Mouse (Mus musculus) frontal cortex, postnatal 10 days (tissue): Measurements from ENCODE around the gene Jag2.

Experiments
- DNase-seq, 2 experiments: peaks; one replicate each; pipeline ENCODE4 v3.0.0; 2022; ENCODE audit warnings: low spot score in 2 of 2, mixed read lengths in 1 of 2

Jag2 gene

GRCm38 (mm10) chr12:112903941-112904340, 25.6 kb downstream of the Jag2 start:
- DNase-seq: no peak

- DNase-seq: no peak
These were observed 28.9 kb downstream of the Jag2 start for GRCm38 (mm10) chr12:112900641-112901040.

DNA sequence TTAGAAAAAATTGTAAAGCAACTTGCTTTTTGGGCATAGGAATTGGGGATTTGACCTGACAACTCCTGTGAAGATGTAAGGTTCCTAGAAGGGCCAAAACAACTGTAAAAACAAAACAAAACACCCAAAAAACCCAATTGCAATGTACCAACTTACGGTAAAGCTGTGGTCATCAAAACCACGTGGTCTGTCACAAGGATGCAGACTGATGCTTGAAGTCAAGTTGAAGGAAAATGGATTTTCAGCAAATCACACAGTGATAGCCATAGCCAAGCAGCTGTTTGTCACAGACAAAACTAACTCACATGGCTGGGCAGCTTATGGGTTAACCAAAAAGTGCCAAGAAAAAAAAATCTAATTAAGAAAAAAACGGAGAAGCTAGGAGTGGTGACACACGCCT, 30.6 kb downstream of the Jag2 start:
- no peak for DNase-seq

GRCm38 (mm10) chr12:112898351-112898750, 31.2 kb downstream of the Jag2 start:
- no peak for DNase-seq

DNA sequence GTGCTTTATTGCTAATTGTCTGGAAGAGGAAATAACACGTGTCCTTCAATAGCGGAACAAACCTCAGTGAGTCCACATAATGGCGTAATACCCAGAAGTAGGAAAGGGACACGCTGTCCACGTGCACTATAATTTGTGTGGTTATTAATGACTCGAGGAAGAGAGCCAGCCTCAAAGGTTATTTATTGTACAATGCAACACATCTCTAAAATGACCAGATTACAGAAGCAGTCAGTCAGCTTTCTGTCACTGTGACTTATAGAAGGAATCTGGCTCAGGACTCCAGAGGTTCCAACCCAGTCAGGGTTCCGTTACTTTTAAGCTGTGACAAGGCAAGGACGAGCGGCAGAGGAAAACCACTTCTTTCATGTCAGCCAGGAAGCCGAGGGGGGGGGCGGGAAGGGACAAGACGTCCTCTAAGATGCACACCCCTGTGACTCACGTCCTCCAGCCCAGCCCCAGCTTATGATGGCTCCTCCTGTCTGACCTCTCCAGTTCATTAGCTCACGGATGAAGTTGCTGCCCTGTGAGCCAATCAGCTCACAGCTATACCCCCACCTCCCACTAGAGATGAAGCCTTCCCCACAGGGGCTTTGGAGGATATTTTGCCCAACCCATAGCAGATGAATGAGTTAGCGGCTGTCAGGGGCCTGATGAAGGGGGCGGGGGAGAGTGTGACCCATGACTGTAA, 31.9 kb downstream of the Jag2 start:
- no peak for DNase-seq

- no peak for DNase-seq
These were observed 34.6 kb downstream of the Jag2 start for GRCm38 (mm10) chr12:112894969-112895368.

- no peak for DNase-seq
These were observed 35.2 kb downstream of the Jag2 start for GRCm38 (mm10) chr12:112894303-112894884.

- DNase-seq: no peak
These were observed 44.1 kb downstream of the Jag2 start for GRCm38 (mm10) chr12:112885465-112885864.

DNA sequence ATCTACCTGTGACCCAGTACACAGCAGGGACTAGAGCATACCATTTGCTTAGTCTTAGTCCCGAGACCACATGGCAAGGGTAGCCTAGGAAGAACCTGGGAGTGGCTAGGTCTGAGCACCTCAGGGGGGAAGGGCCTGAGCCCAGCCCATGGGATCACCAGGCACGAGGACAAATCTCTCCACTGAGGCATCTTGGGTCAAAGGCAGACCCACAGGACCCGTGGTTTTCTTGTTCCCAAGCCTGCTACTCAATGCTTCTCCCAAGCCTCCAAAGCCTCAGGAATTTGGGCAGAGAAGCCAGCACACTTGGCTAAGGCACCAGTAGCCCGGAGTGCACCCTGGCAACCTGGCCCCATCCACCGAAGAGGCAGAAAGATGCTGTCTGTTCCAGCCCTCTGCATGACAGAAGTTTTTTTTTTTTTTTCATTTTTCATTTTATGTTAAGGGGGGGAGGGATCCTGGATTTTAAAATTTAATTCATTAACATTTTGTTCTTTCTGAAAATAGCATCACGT, 48.2 kb downstream of the Jag2 start:
- DNase-seq: no peak

GRCm38 (mm10) chr12:112880661-112881060, 48.9 kb downstream of the Jag2 start:
- no peak for DNase-seq

GRCm38 (mm10) chr12:112879731-112880130, 49.8 kb downstream of the Jag2 start:
- no peak for DNase-seq

GRCm38 (mm10) chr12:112877607-112878020, 52.0 kb downstream of the Jag2 start:
- DNase-seq: no peak

DNA sequence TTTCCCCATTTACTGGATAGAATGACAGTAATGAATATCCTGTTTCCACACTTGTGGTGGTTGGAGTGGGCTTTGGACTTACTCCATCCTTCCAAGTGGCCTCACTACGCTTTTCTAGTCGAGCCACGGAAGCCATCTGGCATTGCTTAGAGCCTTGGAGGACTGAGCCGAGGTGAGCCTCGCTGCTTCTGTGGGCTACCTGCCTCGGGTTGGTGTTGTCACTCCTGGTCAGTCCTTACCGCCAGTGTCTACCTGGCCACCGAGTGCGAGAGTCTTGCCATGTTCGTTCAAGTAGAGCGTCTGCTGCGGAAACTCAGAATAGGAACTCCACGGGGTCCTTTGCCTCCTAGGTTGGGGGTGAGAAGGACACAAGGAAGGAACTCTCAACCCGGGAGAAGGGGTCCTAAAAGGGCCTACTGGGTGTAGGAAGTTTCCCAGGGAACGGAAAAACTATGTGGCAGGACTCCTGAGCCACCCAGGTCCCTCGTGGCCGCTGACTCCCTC, 52.5 kb downstream of the Jag2 start:
- no peak for DNase-seq

DNA sequence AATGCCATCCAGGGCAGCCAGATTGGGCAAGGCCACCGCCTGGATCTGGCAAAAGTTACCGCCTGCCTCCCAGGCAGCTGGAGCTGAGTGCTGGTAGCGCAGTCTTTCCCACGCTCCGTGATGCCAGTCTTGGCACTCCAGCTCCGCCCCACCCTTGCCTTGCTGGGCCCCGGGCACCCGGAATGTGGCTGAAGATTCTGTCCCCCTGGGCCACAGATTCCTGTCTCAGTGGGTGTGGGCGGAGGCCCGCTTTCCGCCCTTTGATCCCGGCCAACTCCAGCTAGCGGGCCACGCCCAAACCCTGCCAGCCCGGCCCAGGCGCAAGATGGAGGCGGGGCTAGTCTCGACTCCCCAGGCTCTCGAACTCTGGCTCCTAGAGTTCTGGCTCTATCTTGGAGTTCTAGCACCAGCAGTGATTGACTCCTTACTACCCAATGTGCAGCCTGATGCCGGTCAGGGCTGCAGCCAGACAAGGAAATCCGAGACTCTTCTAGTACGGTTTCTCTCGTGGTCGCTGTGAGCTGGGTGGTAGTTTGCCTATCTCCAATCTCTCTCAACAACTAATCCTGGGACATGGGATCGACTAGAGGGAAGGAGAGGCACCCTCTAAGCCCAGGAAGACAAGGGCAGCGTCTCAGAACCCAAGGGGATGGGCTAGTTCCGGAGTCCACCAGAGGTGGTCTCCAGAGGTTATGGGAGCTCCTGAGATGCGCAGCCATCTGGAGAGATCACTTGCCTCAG, 53.1 kb downstream of the Jag2 start:
- DNase-seq: no peak

GRCm38 (mm10) chr12:112875225-112876013, 54.2 kb downstream of the Jag2 start:
- DNase-seq: peak; percentile 74 to 84

GRCm38 (mm10) chr12:112874199-112874598, 55.4 kb downstream of the Jag2 start:
- DNase-seq: no peak

- DNase-seq: peak in 1 of 2 experiments; percentile 61
These were observed 56.0 kb downstream of the Jag2 start for GRCm38 (mm10) chr12:112873452-112874190.

GRCm38 (mm10) chr12:112872991-112873390, 56.6 kb downstream of the Jag2 start:
- DNase-seq: no peak

DNA sequence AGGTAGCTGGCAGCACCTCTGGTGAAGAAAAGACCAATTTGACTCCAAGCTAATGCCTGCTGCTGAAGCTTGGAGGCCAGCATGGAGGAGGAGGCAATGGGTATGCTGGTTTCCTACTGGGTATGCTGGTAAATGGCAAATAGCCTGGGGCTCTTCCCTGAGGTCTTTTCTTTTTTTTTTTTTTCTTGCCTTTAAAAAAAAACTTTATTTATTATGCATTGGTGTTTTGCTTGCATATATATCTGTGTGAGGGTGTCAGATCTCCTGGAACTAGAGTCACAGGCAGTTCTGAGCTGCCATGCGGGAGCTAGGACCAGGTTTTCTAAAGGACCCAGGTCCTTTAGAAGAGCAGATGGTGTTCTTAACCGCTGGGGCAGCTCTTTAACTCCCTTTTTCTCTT, 58.3 kb downstream of the Jag2 start:
- no peak for DNase-seq

DNA sequence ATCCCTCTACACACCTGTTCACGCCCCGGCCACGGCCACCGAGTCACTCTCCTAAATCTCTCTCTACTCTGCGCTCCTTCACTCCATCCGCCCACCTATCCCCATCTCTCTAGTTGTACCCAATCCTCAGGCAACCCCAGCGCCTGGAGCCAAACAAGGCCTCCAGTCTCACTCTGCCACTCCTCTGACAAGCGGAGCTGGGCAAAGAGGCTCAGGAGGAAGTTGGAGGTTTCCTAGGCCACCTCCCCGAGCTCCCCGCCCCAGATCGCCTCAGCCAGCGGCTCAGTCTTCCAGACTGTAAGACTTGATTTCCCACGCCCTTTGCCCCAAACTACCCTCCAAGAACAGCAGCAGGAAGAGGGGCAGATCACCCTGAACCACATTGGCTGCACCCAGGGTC, 58.8 kb downstream of the Jag2 start:
- no peak for DNase-seq

DNA sequence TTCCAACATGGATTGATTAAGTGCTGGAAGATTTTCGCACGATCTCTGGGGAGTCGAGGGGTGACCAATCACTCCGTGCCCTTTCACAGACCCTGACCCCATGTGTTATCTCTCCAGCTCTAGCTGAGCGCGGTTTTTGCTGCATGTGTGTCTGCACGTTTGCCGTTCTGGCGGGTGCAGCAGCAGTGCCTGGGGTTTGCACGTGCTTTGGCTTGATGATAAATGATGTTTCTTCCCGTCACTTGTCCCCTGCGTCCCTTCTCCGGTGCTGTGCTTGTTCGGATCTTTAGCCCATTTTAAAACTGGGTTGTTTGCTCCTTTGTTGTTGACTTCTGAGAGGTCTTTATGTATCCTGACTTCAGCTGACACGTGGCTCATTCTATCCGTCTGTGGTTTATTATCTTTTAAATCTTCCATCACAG, 59.8 kb downstream of the Jag2 start:
- DNase-seq: no peak
